Mouse (Mus musculus): ENCODE results near the gene Olfr1287. TPM values are rescaled to one million over a fixed set of nuclear protein-coding genes. Genes with fewer than 3 reads are reported as not detected.

Gene Olfr1287
- polyA plus RNA-seq (2012; rRNA removed) (not detected in 2 replicates), polyA plus RNA-seq (2014; fragmentation: Nextera tagmentation; extraction: Ambion mirVana) (not detected in 2 replicates)

DNA sequence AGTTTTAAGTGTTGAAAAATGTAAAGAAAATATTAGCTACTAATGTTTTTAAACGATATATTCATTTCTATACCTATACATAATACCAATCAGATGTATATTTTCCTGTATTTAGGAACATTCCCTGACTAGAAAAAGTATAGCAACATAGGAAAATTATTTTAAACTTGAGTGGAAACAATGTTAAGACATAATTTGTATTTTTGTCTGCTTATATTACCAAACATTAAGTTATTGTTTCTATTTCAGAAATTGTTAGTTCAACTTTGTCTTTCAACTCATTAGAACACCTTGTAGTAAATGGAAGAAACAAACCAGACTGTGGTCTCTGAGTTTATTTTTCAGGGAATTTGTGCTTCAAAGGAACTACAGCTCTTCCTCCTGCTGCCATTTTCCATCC lies at the start of gene Olfr1287:
Olfr1287 (plus strand) TSS at position 301 of the 400 bp plus-strand sequence.
- Histone ChIP-seq H3K9me3 (ENCODE audit: control insufficient read depth, low read length) (no peaks in the 10 kb centered on the region), H3K9ac (replicated peaks) (no peak within 1 kb of the TSS), H3K27me3 (ENCODE audit: control insufficient read depth, insufficient read depth, low read length) (no peaks in the 10 kb centered on the region), H3K4me1 (replicated peaks; ENCODE audit: control insufficient read depth in 2 of 2, insufficient read depth in 2 of 2, low read length in 1 of 2) (no peaks in the 10 kb centered on the region), H3K4me2 (ENCODE audit: low read depth) (no peak within 1 kb of the TSS), H3K4me3 (ENCODE audit: insufficient read depth in 1 of 2, low read depth in 2 of 2, low read length in 2 of 2) (no peak within 1 kb of the TSS), H3K27ac (no peak within 1 kb of the TSS), H3K36me3 (replicated peaks; ENCODE audit: control insufficient read depth, insufficient read depth, low read depth) (no peaks in the 10 kb centered on the region)
- TF ChIP-seq EP300 (IDR thresholded peaks at IDR 0.05; ENCODE audit: low read depth) (no peak), CTCF (IDR thresholded peaks at IDR 0.05; ENCODE audit: low read depth) (no peak)
- no peak for DNase-seq (ENCODE audit: low read depth in 3 of 3, low spot score in 3 of 3)
- ATAC-seq (ENCODE audit: insufficient read depth), result no peak
- 29% methylated on average over 1 of the region's 1 CpGs for WGBS (ENCODE audit: insufficient replicate concordance)

DNA sequence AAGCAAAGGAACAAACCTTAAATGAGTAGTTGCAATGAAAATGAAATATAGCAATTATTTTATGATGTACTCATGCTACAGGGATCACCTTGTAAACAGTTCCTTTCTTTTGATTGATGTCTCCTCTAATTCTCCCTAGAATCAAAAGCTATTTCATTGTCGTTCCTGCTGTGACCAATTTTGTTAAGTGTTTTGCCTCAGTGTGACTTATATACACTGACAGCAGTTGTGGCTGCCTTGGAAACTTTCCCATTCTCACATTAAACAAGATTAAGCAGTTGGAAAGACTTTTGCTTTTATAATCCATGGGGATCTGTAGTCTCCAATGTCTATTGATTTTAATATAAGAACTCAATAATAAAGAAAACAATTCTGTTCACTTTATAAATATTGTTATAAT lies 26.0 kb upstream of the Olfr1287 start, which contains the start of gene Olfr1286:
Olfr1286 (minus strand) TSS at position 185 of the 400 bp plus-strand sequence.
- Histone ChIP-seq H3K4me3 (ENCODE audit: insufficient read depth in 1 of 2, low read depth in 2 of 2, low read length in 2 of 2) (no peak within 1 kb of the TSS), H3K27ac (no peak within 1 kb of the TSS), H3K27me3 (ENCODE audit: control insufficient read depth, insufficient read depth, low read length) (no peaks in the 10 kb centered on the region), H3K4me1 (replicated peaks; ENCODE audit: control insufficient read depth in 2 of 2, insufficient read depth in 2 of 2, low read length in 1 of 2) (no peaks in the 10 kb centered on the region), H3K9me3 (ENCODE audit: control insufficient read depth, low read length) (no peaks in the 10 kb centered on the region), H3K36me3 (replicated peaks; ENCODE audit: control insufficient read depth, insufficient read depth, low read depth) (no peaks in the 10 kb centered on the region), H3K9ac (replicated peaks) (no peak within 1 kb of the TSS), H3K4me2 (ENCODE audit: low read depth) (no peak within 1 kb of the TSS)
- DNase-seq (ENCODE audit: low read depth in 3 of 3, low spot score in 3 of 3) (no peak), ATAC-seq (ENCODE audit: insufficient read depth) (no peak)
- 54% methylated on average over 1 of the region's 1 CpGs for WGBS (ENCODE audit: insufficient replicate concordance)
- no peak for TF ChIP-seq CTCF (IDR thresholded peaks at IDR 0.05; ENCODE audit: low read depth)
- TF ChIP-seq EP300 (IDR thresholded peaks at IDR 0.05; ENCODE audit: low read depth), result no peak

DNA sequence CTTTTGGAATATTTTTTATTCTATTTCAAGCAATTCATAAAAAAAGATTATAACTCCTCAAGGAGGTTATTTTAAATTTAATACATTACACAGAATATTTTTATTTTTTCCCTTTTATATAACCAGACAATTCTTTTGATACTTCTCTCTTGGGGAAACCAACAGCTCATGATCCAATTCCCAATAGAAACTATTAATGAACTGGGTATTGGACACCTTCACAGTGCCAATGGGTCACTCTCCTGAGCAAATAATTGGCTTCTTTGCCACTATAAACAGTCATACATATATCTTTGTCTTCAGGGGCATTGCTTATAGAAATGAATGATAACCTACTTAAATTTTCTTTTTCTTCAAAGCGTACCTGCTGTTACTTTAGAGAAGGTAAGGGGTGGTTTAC lies 24.9 kb downstream of the Olfr1287 start, which contains the start of gene Olfr1288:
Olfr1288 (plus strand) TSS at position 301 of the 400 bp plus-strand sequence.
- Histone ChIP-seq H3K27me3 (ENCODE audit: control insufficient read depth, insufficient read depth, low read length) (no peaks in the 10 kb centered on the region), H3K4me1 (replicated peaks; ENCODE audit: control insufficient read depth in 2 of 2, insufficient read depth in 2 of 2, low read length in 1 of 2) (no peaks in the 10 kb centered on the region), H3K9ac (replicated peaks) (no peak within 1 kb of the TSS), H3K4me3 (ENCODE audit: insufficient read depth in 1 of 2, low read depth in 2 of 2, low read length in 2 of 2) (no peak within 1 kb of the TSS), H3K9me3 (ENCODE audit: control insufficient read depth, low read length) (no peaks in the 10 kb centered on the region), H3K27ac (no peak within 1 kb of the TSS), H3K4me2 (ENCODE audit: low read depth) (no peak within 1 kb of the TSS), H3K36me3 (replicated peaks; ENCODE audit: control insufficient read depth, insufficient read depth, low read depth) (no peaks in the 10 kb centered on the region)
- ATAC-seq (ENCODE audit: insufficient read depth) (no peak), DNase-seq (ENCODE audit: low read depth in 3 of 3, low spot score in 3 of 3) (no peak)
- WGBS (ENCODE audit: insufficient replicate concordance), result 70% methylated on average over 1 of the region's 1 CpGs
- TF ChIP-seq EP300 (IDR thresholded peaks at IDR 0.05; ENCODE audit: low read depth), result no peak
- no peak for TF ChIP-seq CTCF (IDR thresholded peaks at IDR 0.05; ENCODE audit: low read depth)

DNA sequence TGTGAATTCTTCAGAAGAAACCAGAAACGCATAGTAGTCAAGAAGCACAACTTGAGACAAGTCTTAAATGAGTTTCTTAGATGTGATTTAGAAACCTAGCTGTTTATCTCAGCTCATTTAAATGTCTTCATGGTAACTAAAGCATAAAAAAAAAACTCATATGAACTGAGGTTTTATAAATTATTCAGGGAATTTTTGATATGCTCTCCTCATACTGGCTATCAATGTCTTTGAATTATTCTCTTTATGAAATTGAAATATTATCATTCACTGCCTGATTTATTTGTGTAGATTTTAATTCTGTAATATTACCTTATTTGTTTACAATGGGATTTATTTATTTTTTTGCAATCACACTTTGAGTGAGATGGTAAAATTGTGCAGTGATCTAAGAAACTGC lies 31.6 kb downstream of the Olfr1287 start, which contains the start of gene Olfr1289:
Olfr1289 (plus strand) TSS at position 301 of the 400 bp plus-strand sequence.
- 46% methylated on average over 1 of the region's 1 CpGs for WGBS (ENCODE audit: insufficient replicate concordance)
- no peak within 1 kb of the TSS for H3K4me3 ChIP-seq (ENCODE audit: insufficient read depth in 1 of 2, low read depth in 2 of 2, low read length in 2 of 2)
- ATAC-seq (ENCODE audit: insufficient read depth) (no peak), DNase-seq (ENCODE audit: low read depth in 3 of 3, low spot score in 3 of 3) (no peak)
- H3K36me3 ChIP-seq (replicated peaks; ENCODE audit: control insufficient read depth, insufficient read depth, low read depth), result no peaks in the 10 kb centered on the region
- TF ChIP-seq EP300 (IDR thresholded peaks at IDR 0.05; ENCODE audit: low read depth) (no peak), CTCF (IDR thresholded peaks at IDR 0.05; ENCODE audit: low read depth) (no peak)
- H3K9me3 ChIP-seq (ENCODE audit: control insufficient read depth, low read length), result no peaks in the 10 kb centered on the region
- no peaks in the 10 kb centered on the region for H3K4me1 ChIP-seq (replicated peaks; ENCODE audit: control insufficient read depth in 2 of 2, insufficient read depth in 2 of 2, low read length in 1 of 2)
- no peak within 1 kb of the TSS for H3K27ac ChIP-seq
- no peak within 1 kb of the TSS for H3K9ac ChIP-seq (replicated peaks)
- H3K4me2 ChIP-seq (ENCODE audit: low read depth), result no peak within 1 kb of the TSS
- no peaks in the 10 kb centered on the region for H3K27me3 ChIP-seq (ENCODE audit: control insufficient read depth, insufficient read depth, low read length)

DNA sequence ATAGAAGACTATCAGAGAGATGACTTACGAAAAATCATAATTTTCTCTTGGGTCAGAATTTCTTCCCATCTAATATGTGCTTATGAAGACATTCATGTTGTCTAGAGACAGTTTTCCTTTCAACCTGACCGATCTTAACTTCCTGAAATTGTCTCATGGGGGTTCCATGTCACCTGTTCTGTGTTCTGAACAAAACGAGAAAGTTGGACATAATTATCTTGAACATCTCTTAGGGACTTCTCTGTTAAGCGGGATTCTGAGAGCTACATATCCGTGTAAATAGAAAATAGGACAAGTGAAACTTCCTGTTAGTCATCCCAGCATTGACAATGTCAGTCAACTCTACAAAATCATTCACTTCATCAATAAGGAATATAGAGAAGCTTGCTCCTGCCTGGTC lies 44.8 kb downstream of the Olfr1287 start, which contains the start of gene Olfr1290:
Olfr1290 (minus strand) TSS at position 101 of the 400 bp plus-strand sequence.
- no peak for ATAC-seq (ENCODE audit: insufficient read depth)
- H3K27ac ChIP-seq, result no peak within 1 kb of the TSS
- no peaks in the 10 kb centered on the region for H3K9me3 ChIP-seq (ENCODE audit: control insufficient read depth, low read length)
- no peaks in the 10 kb centered on the region for H3K27me3 ChIP-seq (ENCODE audit: control insufficient read depth, insufficient read depth, low read length)
- H3K4me1 ChIP-seq (replicated peaks; ENCODE audit: control insufficient read depth in 2 of 2, insufficient read depth in 2 of 2, low read length in 1 of 2), result no peaks in the 10 kb centered on the region
- H3K36me3 ChIP-seq (replicated peaks; ENCODE audit: control insufficient read depth, insufficient read depth, low read depth), result no peaks in the 10 kb centered on the region
- H3K4me2 ChIP-seq (ENCODE audit: low read depth), result no peak within 1 kb of the TSS
- DNase-seq (ENCODE audit: low read depth in 3 of 3, low spot score in 3 of 3), result no peak
- no peak within 1 kb of the TSS for H3K4me3 ChIP-seq (ENCODE audit: insufficient read depth in 1 of 2, low read depth in 2 of 2, low read length in 2 of 2)
- H3K9ac ChIP-seq (replicated peaks), result no peak within 1 kb of the TSS
- WGBS (ENCODE audit: insufficient replicate concordance), result 48% methylated on average over 5 of the region's 5 CpGs
- TF ChIP-seq EP300 (IDR thresholded peaks at IDR 0.05; ENCODE audit: low read depth) (no peak), CTCF (IDR thresholded peaks at IDR 0.05; ENCODE audit: low read depth) (no peak)

Measured in liver, embryonic 14.5 days (tissue).